Mouse (Mus musculus) CH12.LX (cell line): ENCODE measurements around the gene Vps37c. TPM values are rescaled to one million over a fixed set of nuclear protein-coding genes. Genes with fewer than 3 reads are reported as not detected.

ENCODE experiments used
- DNase-seq: peaks from one replicate; pipeline ENCODE4 v3.0.0-alpha.2; 2013; ENCODE audit errors: extremely low read depth
- H3K27ac ChIP-seq: 2 replicates; pipeline ENCODE4 v1.5.1; 2012; ENCODE audit warnings: low read depth, mild to moderate bottlenecking, control low read depth, moderate library complexity; ENCODE audit not compliant: insufficient read depth
- H3K27me3 ChIP-seq: replicated peaks from 2 replicates; pipeline ENCODE3; 2012; ENCODE audit warnings: inconsistent platforms
- H3K36me3 ChIP-seq, 2 experiments: replicated peaks in 1 of 2; 2 replicates each; pipeline versions ENCODE3 to v1.6.1; 2012; ENCODE audit warnings: inconsistent platforms in 1 of 2, low read length in 1 of 2, mild to moderate bottlenecking in 1 of 2, mixed read lengths in 1 of 2, moderate library complexity in 1 of 2; ENCODE audit not compliant: control insufficient read depth in 1 of 2, insufficient read depth in 1 of 2
- H3K4me1 ChIP-seq, 2 experiments: 2 replicates each; pipeline ENCODE4 v1.6.1; 2012; ENCODE audit warnings: inconsistent platforms in 1 of 2, moderate library complexity in 1 of 2; ENCODE audit not compliant: insufficient read depth in 2 of 2, control insufficient read depth in 1 of 2
- H3K4me2 ChIP-seq: 2 replicates; pipeline ENCODE4 v1.6.1; 2012; ENCODE audit warnings: low read depth, mild to moderate bottlenecking, control low read depth; ENCODE audit not compliant: poor library complexity, insufficient read depth, severe bottlenecking
- H3K4me3 ChIP-seq, 3 experiments: fragments of 150-350 bp in 1 of 3; sonication (generic) in 1 of 3; replicated peaks in 1 of 3; 2 replicates each; pipeline versions ENCODE3 to v1.5.1; 2011 to 2012; ENCODE audit warnings: low read depth in 2 of 3, low read length in 2 of 3, mild to moderate bottlenecking in 2 of 3, moderate library complexity in 2 of 3, control low read depth in 1 of 3, improper control_type of control experiment in 1 of 3, inconsistent platforms in 1 of 3, mixed read lengths in 1 of 3; ENCODE audit not compliant: poor library complexity in 1 of 3
- H3K79me2 ChIP-seq: replicated peaks from 2 replicates; pipeline ENCODE4 v1.6.1; 2012; ENCODE audit warnings: mild to moderate bottlenecking, moderate library complexity; ENCODE audit not compliant: control insufficient read depth, poor library complexity, insufficient read depth, severe bottlenecking; ENCODE audit errors: extremely low read depth
- H3K9ac ChIP-seq: 2 replicates; pipeline ENCODE4 v1.6.1; 2012; ENCODE audit warnings: low read depth, mild to moderate bottlenecking, control low read depth, moderate library complexity; ENCODE audit not compliant: insufficient read depth
- H3K9me3 ChIP-seq: replicated peaks from 2 replicates; pipeline ENCODE3; 2012; ENCODE audit warnings: low read length, inconsistent platforms, mixed read lengths
- BHLHE40 ChIP-seq: IDR thresholded peaks from 2 replicates; pipeline ENCODE4 v1.6.1; 2011; ENCODE audit warnings: mild to moderate bottlenecking, low read depth, low read length, improper control_type of control experiment
- CHD1 ChIP-seq: IDR thresholded peaks from 2 replicates; pipeline ENCODE4 v1.6.1; 2012; ENCODE audit warnings: low read depth, low read length, improper control_type of control experiment, inconsistent platforms
- CTCF ChIP-seq, 2 experiments: IDR thresholded peaks in 1 of 2; conservative IDR thresholded peaks in 1 of 2; 2 replicates each; pipeline ENCODE4 v1.5.1; 2011 to 2012; ENCODE audit warnings: low read depth in 2 of 2, low read length in 2 of 2, improper control_type of control experiment in 1 of 2, inconsistent platforms in 1 of 2, mild to moderate bottlenecking in 1 of 2, moderate library complexity in 1 of 2
- E2F4 ChIP-seq: IDR thresholded peaks from 2 replicates; pipeline ENCODE4 v1.6.1; 2011; ENCODE audit warnings: low read depth, low read length, improper control_type of control experiment; ENCODE audit not compliant: insufficient replicate concordance
- ELF1 ChIP-seq: IDR thresholded peaks from 2 replicates; pipeline ENCODE4 v1.6.1; 2014; ENCODE audit warnings: low read depth, mild to moderate bottlenecking, inconsistent platforms, low read length, improper control_type of control experiment
- EP300 ChIP-seq: IDR thresholded peaks from 2 replicates; pipeline ENCODE4 v1.6.1; 2011; ENCODE audit warnings: low read length, improper control_type of control experiment
- ETS1 ChIP-seq: conservative IDR thresholded peaks from 2 replicates; pipeline ENCODE4 v1.6.1; 2012; ENCODE audit warnings: low read depth, mild to moderate bottlenecking, inconsistent platforms, low read length, improper control_type of control experiment, moderate library complexity
- GABPA ChIP-seq: IDR thresholded peaks from 2 replicates; pipeline ENCODE4 v1.6.1; 2012; ENCODE audit warnings: low read depth, low read length, improper control_type of control experiment, inconsistent platforms; ENCODE audit not compliant: insufficient replicate concordance
- HCFC1 ChIP-seq: IDR thresholded peaks from 2 replicates; pipeline ENCODE4 v1.6.1; 2012; ENCODE audit warnings: low read depth, mild to moderate bottlenecking, inconsistent platforms, low read length, improper control_type of control experiment
- IRF4 ChIP-seq: IDR thresholded peaks from 2 replicates; pipeline ENCODE4 v1.6.1; 2014; ENCODE audit warnings: low read depth, mild to moderate bottlenecking, inconsistent platforms, low read length, improper control_type of control experiment
- JUN ChIP-seq: IDR thresholded peaks from 2 replicates; pipeline ENCODE4 v1.6.1; 2011; ENCODE audit warnings: low read depth, mild to moderate bottlenecking, low read length, improper control_type of control experiment, moderate library complexity; ENCODE audit not compliant: insufficient read depth
- JUND ChIP-seq: conservative IDR thresholded peaks from 2 replicates; pipeline ENCODE4 v1.6.1; 2011; ENCODE audit warnings: low read depth, low read length, improper control_type of control experiment
- KAT2A ChIP-seq: IDR thresholded peaks from 2 replicates; pipeline ENCODE4 v1.6.1; 2012; ENCODE audit warnings: low read length, improper control_type of control experiment, inconsistent platforms; ENCODE audit not compliant: insufficient replicate concordance
- MAFK ChIP-seq: IDR thresholded peaks from 2 replicates; pipeline ENCODE4 v1.6.1; 2011; ENCODE audit warnings: low read length, improper control_type of control experiment; ENCODE audit not compliant: insufficient replicate concordance
- MAX ChIP-seq: IDR thresholded peaks from 2 replicates; pipeline ENCODE4 v1.6.1; 2011; ENCODE audit warnings: low read length, improper control_type of control experiment
- MAZ ChIP-seq: IDR thresholded peaks from 2 replicates; pipeline ENCODE4 v1.6.1; 2012; ENCODE audit warnings: low read depth, mild to moderate bottlenecking, inconsistent platforms, low read length, improper control_type of control experiment, moderate library complexity
- MEF2A ChIP-seq: IDR thresholded peaks from 2 replicates; pipeline ENCODE4 v1.6.1; 2014; ENCODE audit warnings: low read depth, mild to moderate bottlenecking, inconsistent platforms, low read length, improper control_type of control experiment, borderline replicate concordance
- MXI1 ChIP-seq: IDR thresholded peaks from 2 replicates; pipeline ENCODE4 v1.6.1; 2011; ENCODE audit warnings: mild to moderate bottlenecking, low read depth, low read length, improper control_type of control experiment
- NELFE ChIP-seq: IDR thresholded peaks from 2 replicates; pipeline ENCODE4 v1.6.1; 2011; ENCODE audit warnings: low read depth, low read length, improper control_type of control experiment
- PAX5 ChIP-seq: IDR thresholded peaks from 2 replicates; pipeline ENCODE4 v1.6.1; 2012; ENCODE audit warnings: low read length, inconsistent platforms, mixed read lengths
- POLR2A ChIP-seq: IDR thresholded peaks from 2 replicates; pipeline ENCODE4 v1.6.1; 2011; ENCODE audit warnings: low read depth, mild to moderate bottlenecking, improper control_type of control experiment, low read length
- POLR2AphosphoS2 ChIP-seq: IDR thresholded peaks from 2 replicates; pipeline ENCODE4 v1.6.1; 2011; ENCODE audit warnings: low read depth, low read length, improper control_type of control experiment
- RAD21 ChIP-seq: IDR thresholded peaks from 2 replicates; pipeline ENCODE4 v1.6.1; 2011; ENCODE audit warnings: low read depth, mild to moderate bottlenecking, low read length, improper control_type of control experiment, moderate library complexity
- RCOR1 ChIP-seq: conservative IDR thresholded peaks from 2 replicates; pipeline ENCODE4 v1.6.1; 2012; ENCODE audit warnings: low read depth, mild to moderate bottlenecking, inconsistent platforms, low read length, improper control_type of control experiment
- SIN3A ChIP-seq: IDR thresholded peaks from 2 replicates; pipeline ENCODE4 v1.6.1; 2012; ENCODE audit warnings: low read length, improper control_type of control experiment, inconsistent platforms
- TBP ChIP-seq: conservative IDR thresholded peaks from 2 replicates; pipeline ENCODE4 v1.6.1; 2011; ENCODE audit warnings: low read depth, low read length, improper control_type of control experiment
- UBTF ChIP-seq: IDR thresholded peaks from 2 replicates; pipeline ENCODE4 v1.6.1; 2012; ENCODE audit warnings: low read depth, mild to moderate bottlenecking, inconsistent platforms, low read length, improper control_type of control experiment, moderate library complexity
- USF1 ChIP-seq: IDR thresholded peaks from 2 replicates; pipeline ENCODE4 v1.6.1; 2014; ENCODE audit warnings: low read depth, mild to moderate bottlenecking, inconsistent platforms, low read length, improper control_type of control experiment
- USF2 ChIP-seq: conservative IDR thresholded peaks from 2 replicates; pipeline ENCODE4 v1.6.1; 2011; ENCODE audit warnings: low read depth, low read length, improper control_type of control experiment
- ZC3H11A ChIP-seq: IDR thresholded peaks from 2 replicates; pipeline ENCODE4 v1.6.1; 2012; ENCODE audit warnings: low read depth, mild to moderate bottlenecking, inconsistent platforms, low read length, improper control_type of control experiment
- ZKSCAN1 ChIP-seq: IDR thresholded peaks from 2 replicates; pipeline ENCODE4 v1.6.1; 2012; ENCODE audit warnings: low read depth, inconsistent platforms, low read length, improper control_type of control experiment, borderline replicate concordance
- ZMIZ1 ChIP-seq: IDR thresholded peaks from 2 replicates; pipeline ENCODE4 v1.6.1; 2012; ENCODE audit warnings: low read depth, mild to moderate bottlenecking, inconsistent platforms, low read length, improper control_type of control experiment
- dilution Hi-C: fragments of 300-500 bp; cut with MboI; formaldehyde crosslinking; loops from 2 replicates; pipeline ENCODE4 v1.14.3; 2020; ENCODE audit warnings: low sequenced_read_pairs; ENCODE audit not compliant: extremely low pct_unique_long_range_greater_than_20kb, extremely low pct_ligation_motif_present
- in situ Hi-C: fragments of 300-500 bp; cut with MboI; formaldehyde crosslinking; loops from 3 replicates; pipeline ENCODE4 v1.14.3; 2019; ENCODE audit warnings: low sequenced_read_pairs, low pct_ligation_motif_present, low pct_unique_long_range_greater_than_20kb, mixed read lengths
- polyA plus RNA-seq: library from polyadenylated mRNA; unstranded; fragments of >175 nt; gene quantifications from 2 replicates; pipeline ENCODE4 v1.2.1, GENCODE M21; 2012; ENCODE audit warnings: low read depth; ENCODE audit not compliant: insufficient read length
- total RNA-seq, 2 experiments: library from RNA; depleted of rRNA; stranded (reverse); fragments of 300-350 nt in 1 of 2; fragments of >200 nt in 1 of 2; gene quantifications; 2 replicates each; pipeline ENCODE4 v1.2.3; 2012 to 2014

Vps37c gene
- total and polyA plus RNA-seq, 3 experiments: 6.2 to 13.0 (median 9.5) TPM

DNA sequence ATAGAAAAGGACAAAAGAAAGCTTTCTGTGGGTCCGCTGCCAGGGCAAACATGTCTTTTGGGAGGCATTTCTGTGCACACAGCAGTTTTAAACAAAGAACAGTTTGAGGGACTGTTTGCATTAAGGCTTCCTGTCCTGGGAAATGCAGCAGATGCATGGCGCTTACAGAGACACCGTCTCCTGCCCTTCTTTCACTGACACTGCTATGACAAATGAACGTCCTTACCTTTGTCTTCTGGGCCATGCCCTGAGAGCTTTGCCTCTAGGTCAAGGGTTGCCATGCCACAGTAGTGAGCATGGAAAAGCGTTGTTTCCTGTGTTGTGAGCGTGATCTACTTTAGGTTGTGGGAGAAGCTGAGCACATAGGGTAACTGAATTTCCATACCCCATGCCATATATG is 70.2 kb downstream of the Vps37c start:
- H3K79me2 ChIP-seq: peaks cover 13% of the 10 kb centered on the region
- H3K4me3 ChIP-seq: peak overlapping the region in 1 of 3 experiments; percentile 22
- TF ChIP-seq JUND (no peak), UBTF (no peak), ZC3H11A (no peak), E2F4 (no peak), USF2 (no peak), JUN (no peak), IRF4 (no peak), NELFE (no peak), TBP (no peak), RCOR1 (no peak)
- TF ChIP-seq, all 38 proteins: peak for 0
- no peaks in the 10 kb centered on the region for H3K9me3 ChIP-seq
- H3K27ac ChIP-seq: peak overlapping the region; percentile 37; the same call in 1 of the 2 replicates
- peak overlapping the region; percentile 34; the same call in 1 of the 2 replicates for H3K9ac ChIP-seq
- peaks cover 54 to 94% of the 10 kb centered on the region in 2 experiments for H3K4me1 ChIP-seq
- H3K4me2 ChIP-seq: peak overlapping the region; percentile 33
- peaks cover 0 to 48% of the 10 kb centered on the region in 2 experiments for H3K36me3 ChIP-seq
- no peaks in the 10 kb centered on the region for H3K27me3 ChIP-seq
- no peak for DNase-seq
- dilution Hi-C loops: no loop called here
- in situ Hi-C loops: no loop called here

DNA sequence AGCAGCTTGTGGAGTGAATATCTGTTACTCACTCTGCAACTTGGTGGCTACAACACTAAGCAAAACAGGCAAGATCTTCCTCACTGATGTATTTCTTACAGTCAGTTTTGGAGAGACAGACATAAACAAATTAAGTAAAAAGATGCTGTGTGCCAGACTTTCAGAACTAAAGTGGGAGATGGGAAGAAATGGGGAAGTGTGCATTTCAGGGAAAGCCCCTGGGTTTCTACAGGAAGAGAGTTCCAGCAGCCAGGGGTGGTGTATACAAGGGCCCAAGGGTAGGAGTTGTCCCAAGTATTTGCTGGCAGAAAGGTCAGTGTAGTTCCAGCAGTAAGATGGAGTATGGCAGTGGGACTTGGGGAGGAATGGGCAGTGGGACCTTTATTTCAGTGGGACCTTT is 71.0 kb downstream of the Vps37c start:
- Histone ChIP-seq H3K79me2 (peaks cover 8% of the 10 kb centered on the region), H3K27ac (peak overlapping the region; percentile 43), H3K4me1 (peaks cover 57 to 95% of the 10 kb centered on the region in 2 experiments), H3K36me3 (peaks cover 0 to 46% of the 10 kb centered on the region in 2 experiments), H3K27me3 (no peaks in the 10 kb centered on the region), H3K4me3 (peak overlapping the region in 1 of 3 experiments; percentile 0), H3K4me2 (0 out of 2 replicates have a peak overlapping the region, but pooled peaks have one; percentile 33), H3K9ac (no peak overlapping the region), H3K9me3 (no peaks in the 10 kb centered on the region)
- in situ Hi-C loops: no loop called here
- DNase-seq: no peak
- dilution Hi-C loops: no loop called here
- no peak for TF ChIP-seq MXI1
- TF ChIP-seq HCFC1: no peak
- no peak for TF ChIP-seq POLR2A
- no peak for TF ChIP-seq SIN3A
- no peak for TF ChIP-seq KAT2A
- no peak for TF ChIP-seq POLR2AphosphoS2
- no peak for TF ChIP-seq TBP
- no peak for TF ChIP-seq ZC3H11A
- TF ChIP-seq ZKSCAN1: no peak
- TF ChIP-seq MAX: no peak
- no peak for TF ChIP-seq UBTF
- TF ChIP-seq GABPA: no peak
- TF ChIP-seq CHD1: no peak
- no peak for TF ChIP-seq PAX5
- no peak; the same call in 1 of the 2 replicates for TF ChIP-seq RAD21
- no peak for TF ChIP-seq CTCF (conservative IDR thresholded peaks at IDR 0.05 in 1 of 2, IDR thresholded peaks at IDR 0.05 in 1 of 2; ENCODE audit: low read depth in 2 of 2, low read length in 2 of 2)
- 0 out of 2 replicates have a peak, but pooled peaks have one; percentile 17 for TF ChIP-seq MAFK
- TF ChIP-seq EP300: peak; percentile 87
- no peak for TF ChIP-seq NELFE
- peak; percentile 46 for TF ChIP-seq ETS1
- TF ChIP-seq JUN: no peak; the same call in 1 of the 2 replicates
- TF ChIP-seq ZMIZ1: no peak
- no peak for TF ChIP-seq USF1
- peak; percentile 65; the same call in 1 of the 2 replicates for TF ChIP-seq MEF2A
- TF ChIP-seq USF2: no peak
- no peak for TF ChIP-seq MAZ
- peak; percentile 63 for TF ChIP-seq BHLHE40
- peak; percentile 79 for TF ChIP-seq IRF4
- no peak for TF ChIP-seq E2F4
- TF ChIP-seq ELF1: no peak
